Mouse (Mus musculus): ENCODE data around the gene Tspan9. TPM values are rescaled to one million over a fixed set of nuclear protein-coding genes. Genes with fewer than 3 reads are reported as not detected.

Gene Tspan9
- total RNA-seq, 1 experiment: 161 TPM

DNA sequence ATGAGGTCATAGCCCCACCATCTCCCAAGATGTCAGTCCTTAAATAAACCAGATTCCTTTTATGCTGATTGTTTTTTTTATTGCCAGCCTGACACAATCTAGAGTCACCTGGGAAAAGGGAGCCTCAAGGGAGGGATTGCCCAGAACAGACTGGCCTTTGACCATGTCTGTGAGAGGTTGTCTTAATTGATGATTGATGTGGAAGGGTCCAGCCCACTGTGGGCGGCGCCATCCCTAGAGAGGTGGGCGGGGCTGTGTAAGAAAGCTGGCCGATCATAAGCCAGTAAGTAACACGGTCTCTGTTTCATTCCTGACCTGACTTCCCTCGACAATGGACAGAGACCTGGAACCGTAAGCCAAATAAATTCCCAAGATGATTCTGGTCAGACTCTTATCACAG lies 124.3 kb downstream of the Tspan9 start:
- no peaks in the 10 kb centered on the region for H3K9me3 ChIP-seq (ENCODE audit: control insufficient read depth, insufficient read depth, low read depth, low read length)
- H3K9ac ChIP-seq (ENCODE audit: insufficient read depth, low read depth, low read length, poor library complexity, severe bottlenecking): no peak overlapping the region
- H3K27ac ChIP-seq (ENCODE audit: insufficient read depth, low read depth, low read length, poor library complexity, severe bottlenecking): no peak overlapping the region
- in situ Hi-C loops (cut with MboI; ENCODE audit: low sequenced_read_pairs in 2 of 2, unreplicated experiment in 2 of 2): no loop called here
- H3K4me3 ChIP-seq (ENCODE audit: insufficient read depth in 1 of 2, low read depth in 1 of 2, low read length in 2 of 2, poor library complexity in 1 of 2, severe bottlenecking in 1 of 2): no peak overlapping the region
- no peaks in the 10 kb centered on the region for H3K36me3 ChIP-seq (ENCODE audit: control insufficient read depth, insufficient read depth, low read length, poor library complexity, severe bottlenecking)
- DNase-seq (ENCODE audit: low read depth, low spot score): no peak
- TF ChIP-seq MAFK (IDR thresholded peaks at IDR 0.05; ENCODE audit: insufficient read depth, low read depth, low read length): no peak
- TF ChIP-seq HCFC1 (IDR thresholded peaks at IDR 0.05; ENCODE audit: borderline replicate concordance, insufficient read depth, low read length): no peak
- no peak for TF ChIP-seq CHD2 (IDR thresholded peaks at IDR 0.05; ENCODE audit: low read depth, low read length)
- TF ChIP-seq ZC3H11A (IDR thresholded peaks at IDR 0.05; ENCODE audit: borderline replicate concordance, low read depth, low read length): no peak
- no peak for TF ChIP-seq ZNF384 (IDR thresholded peaks at IDR 0.05; ENCODE audit: low read depth, low read length)
- H3K4me1 ChIP-seq (ENCODE audit: control insufficient read depth in 2 of 2, insufficient read depth in 2 of 2, low read length in 2 of 2, poor library complexity in 1 of 2): peaks cover 0 to 12% of the 10 kb centered on the region in 2 experiments; a peak in 2 of 4 replicates

DNA sequence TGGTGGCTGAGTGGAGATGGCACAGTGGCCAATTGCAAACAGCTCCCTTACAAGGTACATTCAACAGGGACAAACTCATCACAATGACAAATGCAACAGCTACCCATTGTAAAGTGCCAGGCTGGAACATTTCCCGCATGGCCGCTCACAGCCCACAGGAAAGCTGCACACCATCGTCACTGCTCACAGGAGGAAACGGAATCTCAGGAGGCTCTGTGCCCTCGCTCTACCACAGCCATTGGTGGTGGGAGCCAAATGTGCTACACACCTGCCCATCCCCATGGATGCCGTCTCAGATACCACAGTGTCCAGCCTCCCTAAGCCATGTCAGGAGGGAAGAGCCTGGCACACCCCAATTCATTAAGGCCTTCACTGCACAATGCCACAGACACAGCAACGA lies 128.1 kb downstream of the Tspan9 start:
- Histone ChIP-seq H3K36me3 (ENCODE audit: control insufficient read depth, insufficient read depth, low read length, poor library complexity, severe bottlenecking) (no peaks in the 10 kb centered on the region), H3K4me1 (ENCODE audit: control insufficient read depth in 2 of 2, insufficient read depth in 2 of 2, low read length in 2 of 2, poor library complexity in 1 of 2) (peaks cover under 1 to 7% of the 10 kb centered on the region in 2 experiments; a peak in 2 of 4 replicates), H3K9ac (ENCODE audit: insufficient read depth, low read depth, low read length, poor library complexity, severe bottlenecking) (no peak overlapping the region), H3K27ac (ENCODE audit: insufficient read depth, low read depth, low read length, poor library complexity, severe bottlenecking) (no peak overlapping the region), H3K4me3 (ENCODE audit: insufficient read depth in 1 of 2, low read depth in 1 of 2, low read length in 2 of 2, poor library complexity in 1 of 2, severe bottlenecking in 1 of 2) (no peak overlapping the region), H3K9me3 (ENCODE audit: control insufficient read depth, insufficient read depth, low read depth, low read length) (no peaks in the 10 kb centered on the region)
- in situ Hi-C loops (cut with MboI; ENCODE audit: low sequenced_read_pairs in 2 of 2, unreplicated experiment in 2 of 2): no loop called here
- TF ChIP-seq ZC3H11A (IDR thresholded peaks at IDR 0.05; ENCODE audit: borderline replicate concordance, low read depth, low read length) (no peak), MAFK (IDR thresholded peaks at IDR 0.05; ENCODE audit: insufficient read depth, low read depth, low read length) (no peak), ZNF384 (IDR thresholded peaks at IDR 0.05; ENCODE audit: low read depth, low read length) (no peak), HCFC1 (IDR thresholded peaks at IDR 0.05; ENCODE audit: borderline replicate concordance, insufficient read depth, low read length) (no peak), CHD2 (IDR thresholded peaks at IDR 0.05; ENCODE audit: low read depth, low read length) (no peak)
- DNase-seq (ENCODE audit: low read depth, low spot score): no peak

- H3K9ac ChIP-seq (ENCODE audit: insufficient read depth, low read depth, low read length, poor library complexity, severe bottlenecking): no peak overlapping the region
- H3K4me1 ChIP-seq (ENCODE audit: control insufficient read depth in 2 of 2, insufficient read depth in 2 of 2, low read length in 2 of 2, poor library complexity in 1 of 2): peaks cover 2 to 9% of the 10 kb centered on the region in 2 experiments; a peak in 1 of 4 replicates
- no peaks in the 10 kb centered on the region for H3K9me3 ChIP-seq (ENCODE audit: control insufficient read depth, insufficient read depth, low read depth, low read length)
- no peaks in the 10 kb centered on the region for H3K36me3 ChIP-seq (ENCODE audit: control insufficient read depth, insufficient read depth, low read length, poor library complexity, severe bottlenecking)
- no peak overlapping the region for H3K4me3 ChIP-seq (ENCODE audit: insufficient read depth in 1 of 2, low read depth in 1 of 2, low read length in 2 of 2, poor library complexity in 1 of 2, severe bottlenecking in 1 of 2)
- no peak overlapping the region for H3K27ac ChIP-seq (ENCODE audit: insufficient read depth, low read depth, low read length, poor library complexity, severe bottlenecking)
- TF ChIP-seq HCFC1 (IDR thresholded peaks at IDR 0.05; ENCODE audit: borderline replicate concordance, insufficient read depth, low read length) (no peak), CHD2 (IDR thresholded peaks at IDR 0.05; ENCODE audit: low read depth, low read length) (no peak), ZNF384 (IDR thresholded peaks at IDR 0.05; ENCODE audit: low read depth, low read length) (no peak), MAFK (IDR thresholded peaks at IDR 0.05; ENCODE audit: insufficient read depth, low read depth, low read length) (no peak), ZC3H11A (IDR thresholded peaks at IDR 0.05; ENCODE audit: borderline replicate concordance, low read depth, low read length) (no peak)
- in situ Hi-C loops (cut with MboI; ENCODE audit: low sequenced_read_pairs in 2 of 2, unreplicated experiment in 2 of 2): no loop called here
- DNase-seq (ENCODE audit: low read depth, low spot score): no peak
Measured at GRCm38 (mm10) chr6:128011781-128012180, 131.6 kb downstream of the Tspan9 start.

GRCm38 (mm10) chr6:128011071-128011477 lies 132.3 kb downstream of the Tspan9 start:
- H3K9me3 ChIP-seq (ENCODE audit: control insufficient read depth, insufficient read depth, low read depth, low read length): no peaks in the 10 kb centered on the region
- H3K9ac ChIP-seq (ENCODE audit: insufficient read depth, low read depth, low read length, poor library complexity, severe bottlenecking): no peak overlapping the region
- TF ChIP-seq MAFK (IDR thresholded peaks at IDR 0.05; ENCODE audit: insufficient read depth, low read depth, low read length): no peak
- TF ChIP-seq ZNF384 (IDR thresholded peaks at IDR 0.05; ENCODE audit: low read depth, low read length): no peak
- no peak for TF ChIP-seq ZC3H11A (IDR thresholded peaks at IDR 0.05; ENCODE audit: borderline replicate concordance, low read depth, low read length)
- TF ChIP-seq CHD2 (IDR thresholded peaks at IDR 0.05; ENCODE audit: low read depth, low read length): no peak
- TF ChIP-seq HCFC1 (IDR thresholded peaks at IDR 0.05; ENCODE audit: borderline replicate concordance, insufficient read depth, low read length): no peak
- in situ Hi-C loops (cut with MboI; ENCODE audit: low sequenced_read_pairs in 2 of 2, unreplicated experiment in 2 of 2): no loop called here
- H3K36me3 ChIP-seq (ENCODE audit: control insufficient read depth, insufficient read depth, low read length, poor library complexity, severe bottlenecking): no peaks in the 10 kb centered on the region
- peaks cover 2 to 9% of the 10 kb centered on the region in 2 experiments; a peak in 1 of 4 replicates for H3K4me1 ChIP-seq (ENCODE audit: control insufficient read depth in 2 of 2, insufficient read depth in 2 of 2, low read length in 2 of 2, poor library complexity in 1 of 2)
- no peak overlapping the region for H3K27ac ChIP-seq (ENCODE audit: insufficient read depth, low read depth, low read length, poor library complexity, severe bottlenecking)
- DNase-seq (ENCODE audit: low read depth, low spot score): no peak
- no peak overlapping the region for H3K4me3 ChIP-seq (ENCODE audit: insufficient read depth in 1 of 2, low read depth in 1 of 2, low read length in 2 of 2, poor library complexity in 1 of 2, severe bottlenecking in 1 of 2)
